Mouse (Mus musculus) CH12F3 (cell line): ENCODE results near the gene Fbxl20.

ENCODE experiments used
- in situ Hi-C: fragments of 300-500 bp; cut with MboI; formaldehyde crosslinking; loops from 2 replicates; pipeline ENCODE4 v1.14.3; 2020; ENCODE audit warnings: low sequenced_read_pairs

The Fbxl20 gene

GRCm38 (mm10) chr11:98050520-98050815 is 99.7 kb downstream of the Fbxl20 start:
- in situ Hi-C loops = no loop called here

GRCm38 (mm10) chr11:98049672-98050519 is 100.3 kb downstream of the Fbxl20 start:
- in situ Hi-C loops = no loop called here

- in situ Hi-C loops = no loop called here
Measured at GRCm38 (mm10) chr11:98047745-98048144, 102.5 kb downstream of the Fbxl20 start.

GRCm38 (mm10) chr11:98046466-98046865 is 103.7 kb downstream of the Fbxl20 start:
- in situ Hi-C loops = no loop called here

GRCm38 (mm10) chr11:98045596-98045995 is 104.6 kb downstream of the Fbxl20 start:
- in situ Hi-C loops = no loop called here

GRCm38 (mm10) chr11:98044074-98044473 is 106.1 kb downstream of the Fbxl20 start:
- in situ Hi-C loops = no loop called here

GRCm38 (mm10) chr11:98042741-98043140 is 107.5 kb downstream of the Fbxl20 start:
- in situ Hi-C loops = no loop called here

- in situ Hi-C loops = no loop called here
Measured at GRCm38 (mm10) chr11:98040975-98041374, 109.2 kb downstream of the Fbxl20 start.

- in situ Hi-C loops = no loop called here
Measured at GRCm38 (mm10) chr11:98037871-98038270, 112.3 kb downstream of the Fbxl20 start.

- in situ Hi-C loops = no loop called here
Measured at GRCm38 (mm10) chr11:98035977-98036377, 114.2 kb downstream of the Fbxl20 start.

- in situ Hi-C loops = no loop called here
Measured at GRCm38 (mm10) chr11:98034840-98035239, 115.4 kb downstream of the Fbxl20 start.

- in situ Hi-C loops = no loop called here
Measured at GRCm38 (mm10) chr11:98034061-98034460, 116.1 kb downstream of the Fbxl20 start.
